Mouse (Mus musculus): ENCODE data around the gene Zfp260. TPM values are rescaled to one million over a fixed set of nuclear protein-coding genes. Genes with fewer than 3 reads are reported as not detected.
A peak's percentile ranks its signal among the peaks of the same experiment; 100 is the strongest.

Zfp260 gene
- 120 and 128 TPM in 2 replicates for polyA plus RNA-seq (2014; fragmentation: Nextera tagmentation; extraction: Ambion mirVana)

GRCm38 (mm10) chr7:30094646-30095429 lies at the start of gene Zfp260:
TSS of gene Zfp260 (plus strand) at chr7:30094777.
- peak within 1 kb of the TSS; percentile 71 for H3K9ac ChIP-seq
- ATAC-seq (ENCODE audit: insufficient read depth) (peak; percentile 83), DNase-seq (peak; percentile 97)
- WGBS = under 1% methylated on average over 26 of the region's 26 CpGs
- no peaks in the 10 kb centered on the region for H3K4me1 ChIP-seq (ENCODE audit: insufficient read depth)
- peak within 1 kb of the TSS; percentile 95 for H3K27ac ChIP-seq (ENCODE audit: low read depth)
- H3K9me3 ChIP-seq (ENCODE audit: low read depth, low read length) = no peaks in the 10 kb centered on the region
- peak; percentile 44 for TF ChIP-seq CTCF (IDR thresholded peaks at IDR 0.05; ENCODE audit: low read depth)
- no peaks in the 10 kb centered on the region for H3K27me3 ChIP-seq (ENCODE audit: insufficient read depth, low read length)
- H3K4me3 ChIP-seq (ENCODE audit: low read depth, low read length) = peak within 1 kb of the TSS; percentile 51
- H3K4me2 ChIP-seq = peak within 1 kb of the TSS; percentile 79
- H3K36me3 ChIP-seq (ENCODE audit: insufficient read depth) = peaks cover 18% of the 10 kb centered on the region

- H3K27me3 ChIP-seq (ENCODE audit: insufficient read depth, low read length) = no peaks in the 10 kb centered on the region
- H3K9ac ChIP-seq = no peak overlapping the region
- no peak overlapping the region for H3K4me2 ChIP-seq
- H3K4me3 ChIP-seq (ENCODE audit: low read depth, low read length) = no peak overlapping the region
- H3K27ac ChIP-seq (ENCODE audit: low read depth) = no peak overlapping the region
- 61% methylated on average over 4 of the region's 4 CpGs for WGBS
- ATAC-seq (ENCODE audit: insufficient read depth) (no peak), DNase-seq (peak; percentile 6)
- peaks cover 8% of the 10 kb centered on the region for H3K4me1 ChIP-seq (ENCODE audit: insufficient read depth)
- no peaks in the 10 kb centered on the region for H3K9me3 ChIP-seq (ENCODE audit: low read depth, low read length)
- TF ChIP-seq CTCF (IDR thresholded peaks at IDR 0.05; ENCODE audit: low read depth) = no peak
- H3K36me3 ChIP-seq (ENCODE audit: insufficient read depth) = no peaks in the 10 kb centered on the region
Measured at GRCm38 (mm10) chr7:30048126-30048525, 46.5 kb upstream of the Zfp260 start.

GRCm38 (mm10) chr7:30050882-30051548 lies 43.6 kb upstream of the Zfp260 start, which contains the start of gene Zfp14:
TSS of gene Zfp14 (minus strand) at chr7:30051380.
- TF ChIP-seq CTCF (IDR thresholded peaks at IDR 0.05; ENCODE audit: low read depth) = no peak
- H3K27ac ChIP-seq (ENCODE audit: low read depth) = peak within 1 kb of the TSS; percentile 81
- WGBS = under 1% methylated on average over 40 of the region's 40 CpGs
- peaks cover 5% of the 10 kb centered on the region; the same call in 1 of the 2 replicates for H3K36me3 ChIP-seq (ENCODE audit: insufficient read depth)
- peaks cover 8% of the 10 kb centered on the region for H3K4me1 ChIP-seq (ENCODE audit: insufficient read depth)
- no peaks in the 10 kb centered on the region for H3K9me3 ChIP-seq (ENCODE audit: low read depth, low read length)
- ATAC-seq (ENCODE audit: insufficient read depth) (peak; percentile 99), DNase-seq (peak; percentile 95)
- H3K4me3 ChIP-seq (ENCODE audit: low read depth, low read length) = peak within 1 kb of the TSS; percentile 72
- H3K9ac ChIP-seq = peak within 1 kb of the TSS; percentile 71
- H3K27me3 ChIP-seq (ENCODE audit: insufficient read depth, low read length) = no peaks in the 10 kb centered on the region
- H3K4me2 ChIP-seq = peak within 1 kb of the TSS; percentile 89

GRCm38 (mm10) chr7:30053591-30053990 lies 41.0 kb upstream of the Zfp260 start:
- Histone ChIP-seq H3K9me3 (ENCODE audit: low read depth, low read length) (no peaks in the 10 kb centered on the region), H3K4me1 (ENCODE audit: insufficient read depth) (peaks cover 8% of the 10 kb centered on the region), H3K36me3 (ENCODE audit: insufficient read depth) (peaks cover 22% of the 10 kb centered on the region), H3K27me3 (ENCODE audit: insufficient read depth, low read length) (no peaks in the 10 kb centered on the region), H3K4me3 (ENCODE audit: low read depth, low read length) (no peak overlapping the region), H3K27ac (ENCODE audit: low read depth) (no peak overlapping the region), H3K9ac (peak overlapping the region; percentile 9; the same call in 1 of the 2 replicates), H3K4me2 (no peak overlapping the region)
- no peak for TF ChIP-seq CTCF (IDR thresholded peaks at IDR 0.05; ENCODE audit: low read depth)
- no peak for ATAC-seq (ENCODE audit: insufficient read depth)
- DNase-seq = peak; percentile 54
- WGBS = under 1% methylated on average over 3 of the region's 3 CpGs

- peaks cover 65% of the 10 kb centered on the region for H3K36me3 ChIP-seq (ENCODE audit: insufficient read depth)
- no peak overlapping the region for H3K27ac ChIP-seq (ENCODE audit: low read depth)
Measured at GRCm38 (mm10) chr7:30060341-30060740, 34.2 kb upstream of the Zfp260 start.

GRCm38 (mm10) chr7:30062478-30062877 lies 32.1 kb upstream of the Zfp260 start:
- Histone ChIP-seq H3K36me3 (ENCODE audit: insufficient read depth) (peaks cover 60% of the 10 kb centered on the region), H3K4me3 (ENCODE audit: low read depth, low read length) (no peak overlapping the region), H3K9me3 (ENCODE audit: low read depth, low read length) (no peaks in the 10 kb centered on the region), H3K4me2 (no peak overlapping the region), H3K9ac (no peak overlapping the region), H3K27ac (ENCODE audit: low read depth) (no peak overlapping the region), H3K4me1 (ENCODE audit: insufficient read depth) (no peaks in the 10 kb centered on the region), H3K27me3 (ENCODE audit: insufficient read depth, low read length) (no peaks in the 10 kb centered on the region)
- peak; percentile 54 for TF ChIP-seq CTCF (IDR thresholded peaks at IDR 0.05; ENCODE audit: low read depth)
- DNase-seq (peak; percentile 37), ATAC-seq (ENCODE audit: insufficient read depth) (no peak)
- WGBS = 85% methylated on average over 5 of the region's 5 CpGs

More at GRCm38 (mm10) chr7:30060341-30060740, 34.2 kb upstream of the Zfp260 start:
- H3K4me1 ChIP-seq (ENCODE audit: insufficient read depth) = no peaks in the 10 kb centered on the region
- WGBS = 83% methylated on average over 6 of the region's 6 CpGs
- no peak overlapping the region for H3K4me3 ChIP-seq (ENCODE audit: low read depth, low read length)
- TF ChIP-seq CTCF (IDR thresholded peaks at IDR 0.05; ENCODE audit: low read depth) = no peak
- H3K27me3 ChIP-seq (ENCODE audit: insufficient read depth, low read length) = no peaks in the 10 kb centered on the region
- DNase-seq (no peak), ATAC-seq (ENCODE audit: insufficient read depth) (no peak)
- no peak overlapping the region for H3K4me2 ChIP-seq
- H3K9me3 ChIP-seq (ENCODE audit: low read depth, low read length) = no peaks in the 10 kb centered on the region
- H3K9ac ChIP-seq = no peak overlapping the region

- no peak overlapping the region for H3K27ac ChIP-seq (ENCODE audit: low read depth)
- H3K9me3 ChIP-seq (ENCODE audit: low read depth, low read length) = no peaks in the 10 kb centered on the region
- no peak overlapping the region for H3K4me3 ChIP-seq (ENCODE audit: low read depth, low read length)
- no peak overlapping the region for H3K9ac ChIP-seq
- DNase-seq (no peak), ATAC-seq (ENCODE audit: insufficient read depth) (no peak)
- H3K27me3 ChIP-seq (ENCODE audit: insufficient read depth, low read length) = no peaks in the 10 kb centered on the region
- H3K4me1 ChIP-seq (ENCODE audit: insufficient read depth) = no peaks in the 10 kb centered on the region
- 72% methylated on average over 5 of the region's 5 CpGs for WGBS
- H3K36me3 ChIP-seq (ENCODE audit: insufficient read depth) = peaks cover 51% of the 10 kb centered on the region
- no peak overlapping the region for H3K4me2 ChIP-seq
- peak; percentile 36 for TF ChIP-seq CTCF (IDR thresholded peaks at IDR 0.05; ENCODE audit: low read depth)
Measured at GRCm38 (mm10) chr7:30064622-30065021, 30.0 kb upstream of the Zfp260 start.

Data from lung, embryonic 14.5 days (tissue).